Mouse (Mus musculus): ENCODE measurements around the gene Cept1. TPM values are rescaled to one million over a fixed set of nuclear protein-coding genes. Genes with fewer than 3 reads are reported as not detected.
A peak's percentile ranks its signal among the peaks of the same experiment; 100 is the strongest.
"Not testable (repeated sequence)": the region's sequence is repeated elsewhere in the genome, so short reads cannot be mapped to it uniquely, and the experiment has no call there.

The Cept1 gene
- polyA plus RNA-seq (2014; fragmentation: Nextera tagmentation; extraction: Ambion mirVana) = 45.4 and 57.6 TPM in 2 replicates

DNA sequence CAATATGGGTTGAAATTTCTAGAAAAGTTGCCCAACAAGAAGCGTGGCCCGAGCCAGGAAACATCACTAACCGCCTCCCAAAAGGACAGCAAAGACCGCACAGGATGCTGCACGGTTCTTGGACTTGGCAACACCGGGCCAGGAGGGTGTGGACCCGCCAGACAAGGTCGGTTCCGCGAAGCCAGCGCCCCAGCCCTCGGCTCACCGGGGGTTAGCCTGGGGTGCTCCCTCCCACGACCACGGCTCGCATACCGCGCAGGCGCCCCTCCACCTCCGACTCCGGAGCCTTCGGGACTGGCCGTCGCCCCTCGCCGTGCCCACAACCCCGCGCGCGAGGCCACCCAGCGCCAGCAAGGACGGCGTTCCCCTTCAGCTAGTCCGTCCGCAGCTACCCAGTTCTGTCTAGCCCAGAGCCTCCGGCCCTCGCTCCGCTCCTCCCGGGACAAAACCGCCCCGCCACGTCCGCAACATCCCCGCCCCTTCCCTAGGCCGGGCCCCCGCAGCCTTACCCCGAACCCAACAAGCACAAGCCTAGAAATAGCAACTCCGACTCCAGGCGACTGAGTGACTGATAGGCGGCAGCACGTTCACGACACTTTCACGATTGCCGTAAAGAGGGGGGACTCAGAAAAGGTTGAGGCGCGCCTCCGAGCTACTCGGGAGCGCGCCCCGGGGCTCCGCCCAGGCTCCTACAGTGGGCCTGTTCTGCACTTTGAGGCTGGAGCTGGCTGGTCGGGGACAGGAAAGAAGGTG, at the start of gene Cept1, which contains the start of gene Dram2:
Gene Cept1, minus strand, starts transcription at position 632 of the 753 bp plus-strand sequence.
Gene Dram2, plus strand, starts transcription at position 628 of the 753 bp plus-strand sequence.
- WGBS = under 1% methylated on average over 58 of the region's 63 CpGs
- Histone ChIP-seq H3K36me3 (replicated peaks; ENCODE audit: control insufficient read depth, insufficient read depth) (no peaks in the 10 kb centered on the region; the same call in 1 of the 2 replicates), H3K4me3 (replicated peaks; ENCODE audit: low read length) (peak within 1 kb of the TSS; percentile 74), H3K27me3 (ENCODE audit: control insufficient read depth, insufficient read depth, low read length) (no peaks in the 10 kb centered on the region), H3K4me1 (replicated peaks; ENCODE audit: control insufficient read depth, insufficient read depth, low read length) (peaks cover 25% of the 10 kb centered on the region), H3K9ac (peak within 1 kb of the TSS; percentile 84), H3K9me3 (ENCODE audit: control insufficient read depth, low read length) (no peaks in the 10 kb centered on the region), H3K27ac (peak within 1 kb of the TSS; percentile 93), H3K4me2 (replicated peaks) (peak within 1 kb of the TSS; percentile 67)
- DNase-seq (ENCODE audit: low spot score) (peak; percentile 95), ATAC-seq (ENCODE audit: low FRiP score) (peak; percentile 97)

DNA sequence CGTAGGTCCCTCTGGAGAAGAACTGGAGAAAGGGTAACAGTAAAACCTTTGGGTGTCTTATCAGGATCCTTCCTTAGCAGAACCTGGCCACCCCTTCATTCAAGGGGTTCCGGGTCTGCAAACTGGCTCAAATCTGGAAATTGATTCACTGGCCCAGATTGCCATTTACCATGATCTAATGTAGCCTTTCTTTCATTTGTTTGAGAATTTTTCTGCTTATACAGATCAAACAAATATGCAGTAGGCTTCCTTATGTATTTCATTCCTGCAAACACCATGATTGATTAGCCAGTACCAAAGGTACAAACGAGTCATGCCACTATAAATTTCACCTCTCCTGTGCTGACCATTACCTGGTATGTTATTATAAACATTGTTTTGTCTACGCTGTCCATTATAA, 46.0 kb upstream of the Cept1 start:
- H3K27ac ChIP-seq; H3K9me3 ChIP-seq (ENCODE audit: control insufficient read depth, low read length); H3K4me1 ChIP-seq (replicated peaks; ENCODE audit: control insufficient read depth, insufficient read depth, low read length); H3K9ac ChIP-seq; DNase-seq (ENCODE audit: low spot score); ATAC-seq (ENCODE audit: low FRiP score); H3K4me2 ChIP-seq (replicated peaks); H3K36me3 ChIP-seq (replicated peaks; ENCODE audit: control insufficient read depth, insufficient read depth); H3K4me3 ChIP-seq (replicated peaks; ENCODE audit: low read length); H3K27me3 ChIP-seq (ENCODE audit: control insufficient read depth, insufficient read depth, low read length): not testable (repeated sequence)
- 80% methylated on average over 4 of the region's 4 CpGs for WGBS

DNA sequence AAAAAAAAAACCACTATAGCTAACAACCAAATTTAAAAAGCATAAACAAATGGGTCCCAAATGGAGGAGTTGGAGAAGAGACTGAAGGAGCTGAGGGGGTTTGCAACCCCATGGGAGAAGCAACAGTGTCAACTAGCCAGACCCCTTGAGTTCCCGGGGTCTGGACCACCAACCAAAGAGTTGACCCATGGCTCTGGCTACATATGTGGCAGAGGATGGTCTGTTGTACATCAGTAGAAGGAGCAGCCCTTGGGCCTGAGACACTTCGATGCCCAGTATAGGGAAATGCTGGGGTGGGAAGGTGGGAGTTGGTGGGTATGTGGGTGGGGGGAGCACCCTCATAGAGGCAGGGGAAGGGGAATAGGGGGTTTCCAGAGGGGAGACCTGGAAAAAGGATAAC, 31.7 kb upstream of the Cept1 start:
- ATAC-seq (ENCODE audit: low FRiP score) = no peak
- WGBS = 97% methylated on average over 2 of the region's 2 CpGs
- H3K4me2 ChIP-seq (replicated peaks) = no peak overlapping the region

DNA sequence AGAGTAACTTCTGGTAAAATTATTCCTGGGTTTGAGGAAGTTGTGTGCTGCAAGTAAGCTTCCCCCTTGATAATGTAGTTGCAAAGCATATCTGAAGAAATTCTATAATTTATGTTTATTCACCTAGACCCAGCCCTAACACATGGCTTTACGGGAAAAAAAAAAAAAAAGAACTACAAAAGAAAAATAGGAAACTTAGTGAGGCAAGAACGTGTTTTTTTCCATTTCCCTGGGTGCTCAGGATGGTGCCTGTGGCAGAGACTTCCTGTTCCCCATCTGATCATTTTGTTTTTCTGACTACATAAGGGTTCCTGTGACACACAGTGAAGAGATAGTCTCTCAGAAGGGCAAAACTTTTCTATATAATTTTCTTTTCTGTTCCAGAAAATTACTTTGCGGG, 25.6 kb upstream of the Cept1 start:
- DNase-seq (ENCODE audit: low spot score) (no peak), ATAC-seq (ENCODE audit: low FRiP score) (no peak)
- Histone ChIP-seq H3K4me3 (replicated peaks; ENCODE audit: low read length) (no peak overlapping the region), H3K4me1 (replicated peaks; ENCODE audit: control insufficient read depth, insufficient read depth, low read length) (no peaks in the 10 kb centered on the region), H3K27me3 (ENCODE audit: control insufficient read depth, insufficient read depth, low read length) (no peaks in the 10 kb centered on the region), H3K9ac (no peak overlapping the region), H3K4me2 (replicated peaks) (no peak overlapping the region), H3K27ac (no peak overlapping the region), H3K9me3 (ENCODE audit: control insufficient read depth, low read length) (no peaks in the 10 kb centered on the region), H3K36me3 (replicated peaks; ENCODE audit: control insufficient read depth, insufficient read depth) (peaks cover 19% of the 10 kb centered on the region)
- WGBS = 88% methylated on average over 3 of the region's 3 CpGs

More for the DNA sequence above, 31.7 kb upstream of the Cept1 start:
- no peaks in the 10 kb centered on the region for H3K27me3 ChIP-seq (ENCODE audit: control insufficient read depth, insufficient read depth, low read length)
- no peak overlapping the region for H3K9ac ChIP-seq
- DNase-seq (ENCODE audit: low spot score) = no peak
- H3K4me3 ChIP-seq (replicated peaks; ENCODE audit: low read length) = no peak overlapping the region
- no peaks in the 10 kb centered on the region for H3K9me3 ChIP-seq (ENCODE audit: control insufficient read depth, low read length)
- no peak overlapping the region for H3K27ac ChIP-seq
- H3K36me3 ChIP-seq (replicated peaks; ENCODE audit: control insufficient read depth, insufficient read depth) = no peaks in the 10 kb centered on the region
- no peaks in the 10 kb centered on the region for H3K4me1 ChIP-seq (replicated peaks; ENCODE audit: control insufficient read depth, insufficient read depth, low read length)

DNA sequence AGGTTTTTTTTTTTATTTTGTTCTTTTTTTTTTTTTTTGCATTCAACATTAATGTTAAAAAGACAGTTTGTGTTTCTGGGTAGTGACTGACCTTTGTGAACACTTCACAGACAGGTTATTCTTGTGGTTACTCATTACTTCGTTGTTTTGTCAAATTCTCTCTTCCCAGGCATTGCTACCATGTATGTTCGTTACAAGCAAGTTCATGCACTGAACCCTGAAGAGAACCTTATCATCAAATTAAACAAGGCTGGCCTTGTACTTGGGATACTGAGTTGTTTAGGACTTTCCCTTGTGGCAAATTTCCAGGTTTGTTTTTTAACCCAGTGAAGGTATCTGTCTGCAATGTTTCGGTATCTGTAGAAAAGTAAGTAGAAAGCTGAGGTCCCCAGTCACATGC, 18.3 kb upstream of the Cept1 start:
- H3K4me2 ChIP-seq (replicated peaks) = no peak overlapping the region
- no peak for DNase-seq (ENCODE audit: low spot score)
- H3K4me3 ChIP-seq (replicated peaks; ENCODE audit: low read length) = no peak overlapping the region
- no peak for ATAC-seq (ENCODE audit: low FRiP score)
- H3K36me3 ChIP-seq (replicated peaks; ENCODE audit: control insufficient read depth, insufficient read depth) = peaks cover 32% of the 10 kb centered on the region
- no peak overlapping the region for H3K27ac ChIP-seq
- 94% methylated on average over 3 of the region's 3 CpGs for WGBS
- H3K27me3 ChIP-seq (ENCODE audit: control insufficient read depth, insufficient read depth, low read length) = no peaks in the 10 kb centered on the region
- H3K4me1 ChIP-seq (replicated peaks; ENCODE audit: control insufficient read depth, insufficient read depth, low read length) = no peaks in the 10 kb centered on the region
- no peaks in the 10 kb centered on the region for H3K9me3 ChIP-seq (ENCODE audit: control insufficient read depth, low read length)
- no peak overlapping the region for H3K9ac ChIP-seq

DNA sequence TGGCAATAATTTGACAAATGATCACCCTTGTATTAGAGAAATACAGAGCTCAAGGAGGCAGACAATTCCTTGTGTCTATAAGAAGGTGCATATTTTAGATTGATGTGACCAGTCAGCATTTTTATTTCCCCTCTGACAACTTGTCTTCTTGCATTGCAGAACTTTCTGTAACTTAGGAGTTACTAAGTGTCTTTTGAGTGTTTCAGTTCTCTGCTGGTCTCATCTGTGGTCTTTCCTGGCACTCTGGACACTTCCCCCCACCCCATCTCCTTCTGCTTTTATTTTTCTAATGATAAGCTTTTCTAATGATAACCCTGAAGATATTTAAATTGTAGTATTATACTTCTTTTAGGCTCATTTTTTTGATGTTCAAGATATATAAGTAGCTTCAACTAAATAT, 10.7 kb upstream of the Cept1 start:
- Histone ChIP-seq H3K4me2 (replicated peaks) (no peak overlapping the region), H3K4me3 (replicated peaks; ENCODE audit: low read length) (no peak overlapping the region), H3K4me1 (replicated peaks; ENCODE audit: control insufficient read depth, insufficient read depth, low read length) (no peaks in the 10 kb centered on the region), H3K27me3 (ENCODE audit: control insufficient read depth, insufficient read depth, low read length) (no peaks in the 10 kb centered on the region), H3K9me3 (ENCODE audit: control insufficient read depth, low read length) (no peaks in the 10 kb centered on the region), H3K9ac (no peak overlapping the region), H3K27ac (no peak overlapping the region), H3K36me3 (replicated peaks; ENCODE audit: control insufficient read depth, insufficient read depth) (peaks cover 50% of the 10 kb centered on the region)
- no peak for DNase-seq (ENCODE audit: low spot score)
- no peak for ATAC-seq (ENCODE audit: low FRiP score)

DNA sequence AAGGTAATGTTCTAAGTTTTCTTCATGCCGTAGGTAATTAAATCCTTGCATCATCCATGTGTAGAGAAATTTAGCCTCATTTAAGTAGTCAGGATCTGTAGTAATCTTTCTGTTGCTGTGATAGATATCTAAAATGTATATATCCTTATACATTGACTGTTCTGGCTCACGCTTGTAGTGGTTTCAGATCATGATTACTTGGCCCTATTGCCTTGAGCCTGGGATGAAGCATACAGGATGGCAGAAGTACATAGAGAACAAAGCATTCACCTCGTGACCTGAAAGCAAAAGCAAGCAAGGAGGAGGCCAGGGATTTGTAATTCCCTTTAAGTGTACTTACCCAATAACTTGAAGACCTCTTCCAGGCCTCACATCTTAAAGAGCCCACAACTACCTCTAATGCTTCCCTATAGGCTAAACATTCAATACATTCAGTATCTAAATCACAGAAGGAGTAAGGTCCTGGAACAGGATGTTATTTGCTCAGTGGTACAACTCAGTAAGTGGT, 8.2 kb upstream of the Cept1 start:
- H3K36me3 ChIP-seq (replicated peaks; ENCODE audit: control insufficient read depth, insufficient read depth) = peaks cover 47% of the 10 kb centered on the region
- DNase-seq (ENCODE audit: low spot score) = no peak
- ATAC-seq (ENCODE audit: low FRiP score) = no peak

DNA sequence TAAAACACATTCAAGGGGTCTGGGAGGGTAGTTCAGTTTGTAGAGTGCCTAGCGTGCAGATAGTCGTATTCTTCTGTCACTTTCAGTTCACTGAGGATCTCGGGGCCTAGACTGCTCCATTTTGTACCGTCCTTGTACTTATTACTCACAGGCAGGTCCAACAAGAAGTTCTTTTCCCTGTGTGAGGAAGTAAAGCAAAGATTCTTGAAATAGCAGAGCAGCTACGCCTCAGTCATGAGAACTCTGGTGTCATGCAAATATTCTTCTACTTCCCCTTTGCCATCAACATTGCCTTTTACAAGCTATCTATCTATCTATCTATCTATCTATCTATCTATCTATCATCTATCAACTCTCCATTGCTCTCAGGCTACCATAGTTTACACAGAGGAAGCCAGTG, 5.8 kb upstream of the Cept1 start:
- ATAC-seq (ENCODE audit: low FRiP score) (no peak), DNase-seq (ENCODE audit: low spot score) (no peak)
- H3K27ac ChIP-seq = no peak overlapping the region
- no peak overlapping the region for H3K4me3 ChIP-seq (replicated peaks; ENCODE audit: low read length)
- H3K4me2 ChIP-seq (replicated peaks) = no peak overlapping the region
- peaks cover 42% of the 10 kb centered on the region for H3K36me3 ChIP-seq (replicated peaks; ENCODE audit: control insufficient read depth, insufficient read depth)
- H3K27me3 ChIP-seq (ENCODE audit: control insufficient read depth, insufficient read depth, low read length) = no peaks in the 10 kb centered on the region
- WGBS = 91% methylated on average over 5 of the region's 5 CpGs
- H3K9ac ChIP-seq = no peak overlapping the region
- peaks cover 15% of the 10 kb centered on the region for H3K4me1 ChIP-seq (replicated peaks; ENCODE audit: control insufficient read depth, insufficient read depth, low read length)
- no peaks in the 10 kb centered on the region for H3K9me3 ChIP-seq (ENCODE audit: control insufficient read depth, low read length)

More for the DNA sequence above, 8.2 kb upstream of the Cept1 start:
- 92% methylated on average over 3 of the region's 3 CpGs for WGBS
- Histone ChIP-seq H3K27ac (no peak overlapping the region), H3K4me2 (replicated peaks) (no peak overlapping the region), H3K9me3 (ENCODE audit: control insufficient read depth, low read length) (no peaks in the 10 kb centered on the region), H3K4me3 (replicated peaks; ENCODE audit: low read length) (no peak overlapping the region), H3K4me1 (replicated peaks; ENCODE audit: control insufficient read depth, insufficient read depth, low read length) (no peaks in the 10 kb centered on the region), H3K9ac (no peak overlapping the region), H3K27me3 (ENCODE audit: control insufficient read depth, insufficient read depth, low read length) (no peaks in the 10 kb centered on the region)

DNA sequence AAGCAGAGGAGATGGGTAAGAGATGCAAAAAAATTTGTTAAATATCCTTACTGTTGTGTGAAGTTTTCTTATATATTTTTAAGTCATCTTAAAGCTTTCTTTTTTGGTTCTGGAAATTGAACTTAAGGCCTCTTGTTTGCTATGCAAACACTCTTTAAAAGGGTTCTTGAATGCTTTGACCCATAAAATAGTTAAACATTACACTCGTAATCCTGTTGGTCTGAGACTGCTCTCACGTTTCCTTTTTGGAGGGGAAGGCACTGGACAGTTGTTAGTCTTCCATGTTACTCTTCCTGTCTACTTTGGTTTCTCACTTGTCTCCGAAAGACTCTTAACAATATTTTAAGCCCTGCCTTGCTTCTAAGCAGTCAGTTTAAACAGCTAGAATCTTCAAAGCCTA, 1.4 kb upstream of the Cept1 start:
- Histone ChIP-seq H3K4me2 (replicated peaks) (peak overlapping the region; percentile 67), H3K4me3 (replicated peaks; ENCODE audit: low read length) (peak overlapping the region; percentile 74), H3K36me3 (replicated peaks; ENCODE audit: control insufficient read depth, insufficient read depth) (peaks cover 7% of the 10 kb centered on the region), H3K27me3 (ENCODE audit: control insufficient read depth, insufficient read depth, low read length) (no peaks in the 10 kb centered on the region), H3K9ac (peak overlapping the region; percentile 84), H3K9me3 (ENCODE audit: control insufficient read depth, low read length) (no peaks in the 10 kb centered on the region), H3K27ac (no peak overlapping the region), H3K4me1 (replicated peaks; ENCODE audit: control insufficient read depth, insufficient read depth, low read length) (peaks cover 25% of the 10 kb centered on the region)
- DNase-seq (ENCODE audit: low spot score) = no peak
- 47% methylated on average over 3 of the region's 3 CpGs for WGBS
- ATAC-seq (ENCODE audit: low FRiP score) = no peak

Measured in hindbrain, embryonic 14.5 days (tissue).